Mouse (Mus musculus) gastrocnemius, adult 8-10 months (tissue): ENCODE data around the gene Mpp6. TPM values are rescaled to one million over a fixed set of nuclear protein-coding genes. Genes with fewer than 3 reads are reported as not detected.

Experiments used
- DNase-seq, 2 experiments: peaks; one replicate each; pipeline ENCODE4 v3.0.0; 2022; ENCODE audit warnings: low spot score in 2 of 2
- total RNA-seq, 4 experiments: library from RNA; stranded (reverse); gene quantifications; 2 replicates each; pipeline ENCODE4 v1.2.4; 2022

The Mpp6 gene
- total RNA-seq, 4 experiments from 2014 or later = 112 to 130 (median 120) TPM

DNA sequence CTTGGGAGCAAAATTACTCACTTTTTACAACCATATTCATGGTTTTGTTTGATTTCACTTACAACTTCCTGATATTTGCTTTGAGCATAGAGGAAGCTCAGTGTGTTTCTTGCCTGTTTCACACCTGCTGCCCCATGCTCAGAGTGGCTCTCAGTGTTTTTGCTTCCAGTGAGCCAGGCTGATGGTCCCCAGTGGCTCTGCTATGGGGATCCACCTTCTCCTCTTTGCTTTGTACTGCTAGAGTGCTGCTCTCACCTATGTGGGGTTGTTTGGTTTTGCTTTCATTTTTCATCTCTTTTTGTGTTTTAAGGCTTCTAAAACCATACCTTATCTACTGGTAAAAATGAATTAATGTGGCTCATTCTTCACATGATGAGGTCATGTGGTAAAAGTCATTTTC, 36.1 kb downstream of the Mpp6 start:
- no peak for DNase-seq

DNA sequence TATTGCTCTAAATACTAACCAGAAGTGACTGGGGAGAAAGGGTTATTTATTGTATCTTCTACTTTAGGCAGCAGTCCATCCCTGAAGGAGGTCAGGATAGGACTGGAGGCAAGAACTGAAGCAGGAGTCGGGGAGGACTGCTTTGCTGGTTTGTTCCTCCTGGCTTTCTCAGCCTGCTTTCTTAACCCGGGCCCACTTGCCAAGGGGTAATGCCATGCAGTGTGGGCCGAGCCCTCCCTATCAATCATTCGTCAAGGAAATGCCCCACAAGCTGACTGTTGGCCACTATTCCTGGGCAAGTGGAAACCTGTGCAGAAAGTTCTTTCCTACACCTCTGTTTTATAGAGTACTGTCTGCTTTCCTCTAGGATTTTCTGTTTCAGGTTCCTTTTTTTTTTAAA, 39.3 kb downstream of the Mpp6 start:
- DNase-seq = no peak

DNA sequence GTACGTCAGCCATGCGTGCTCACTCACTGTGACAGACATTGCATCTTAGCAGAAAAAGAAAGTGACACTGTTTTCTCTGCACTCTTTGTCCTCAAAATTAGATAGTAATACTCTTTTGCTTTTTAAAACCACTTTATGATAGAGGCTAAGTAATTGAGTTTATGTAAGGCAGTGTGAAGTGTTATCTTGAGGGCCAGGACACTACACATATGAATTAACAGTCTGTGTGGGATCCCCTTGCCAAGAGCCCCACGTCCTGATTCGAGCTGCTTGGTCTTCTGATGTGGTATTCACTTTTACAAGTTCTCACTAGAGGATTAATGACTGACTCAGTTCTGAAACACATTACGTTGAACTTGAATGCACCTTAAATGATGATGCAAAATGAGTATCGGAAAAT, 49.8 kb downstream of the Mpp6 start:
- DNase-seq = no peak

DNA sequence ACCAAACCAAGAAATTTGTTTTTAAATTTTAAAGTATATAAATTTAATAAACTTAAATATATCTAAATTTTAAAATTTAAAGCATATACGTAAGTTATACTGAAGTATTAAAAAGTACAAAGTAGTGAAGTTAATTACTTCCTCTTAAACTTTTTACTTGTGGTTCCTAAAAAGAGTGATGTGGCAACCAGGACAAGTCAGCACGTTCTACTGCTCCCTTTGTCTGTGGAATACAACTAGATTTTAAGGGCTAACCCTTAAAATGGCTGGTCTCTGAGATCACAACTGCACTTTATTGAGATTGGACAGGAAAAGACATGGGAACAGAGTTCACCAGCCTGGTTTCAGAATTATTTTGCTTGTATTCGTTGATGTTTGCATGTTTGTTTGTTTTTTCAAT, 53.0 kb downstream of the Mpp6 start:
- DNase-seq = no peak

DNA sequence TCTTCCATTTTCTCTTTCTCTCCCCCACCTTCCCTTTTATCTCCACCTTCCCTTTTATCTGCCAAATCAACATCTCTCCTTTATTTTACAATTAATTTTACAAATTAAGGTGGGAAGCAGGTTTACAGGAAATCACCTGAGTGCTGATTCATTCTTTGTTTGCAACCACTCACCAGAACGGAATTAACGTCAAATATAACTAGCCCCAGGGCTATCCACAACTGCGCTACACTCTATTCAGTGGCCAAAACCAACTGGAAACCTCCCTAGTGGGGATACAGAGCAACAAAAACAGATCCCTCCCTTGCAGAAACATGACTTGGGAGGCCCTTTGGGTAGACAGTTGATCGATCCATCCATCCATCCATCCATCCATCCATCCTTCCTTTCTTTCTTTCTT, 58.8 kb downstream of the Mpp6 start:
- DNase-seq = no peak

DNA sequence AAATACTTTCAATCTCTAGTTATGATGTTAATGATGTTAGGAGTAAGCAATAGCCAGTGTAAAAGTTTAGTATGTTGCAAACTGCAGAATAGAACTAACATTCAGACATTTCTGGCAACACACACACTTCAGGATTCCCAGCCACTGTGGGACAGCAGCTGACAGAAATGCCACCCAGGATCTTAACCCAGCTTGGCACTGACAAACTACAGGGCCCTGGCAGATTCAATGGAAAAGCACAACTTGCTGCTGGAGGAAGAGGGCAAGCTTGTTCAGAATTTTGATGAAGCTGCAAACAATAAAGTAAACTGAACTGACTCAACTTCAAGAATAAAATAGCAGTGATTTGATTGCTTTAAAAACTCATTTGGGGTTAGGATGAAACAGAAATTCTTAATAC, 59.7 kb downstream of the Mpp6 start:
- no peak for DNase-seq

DNA sequence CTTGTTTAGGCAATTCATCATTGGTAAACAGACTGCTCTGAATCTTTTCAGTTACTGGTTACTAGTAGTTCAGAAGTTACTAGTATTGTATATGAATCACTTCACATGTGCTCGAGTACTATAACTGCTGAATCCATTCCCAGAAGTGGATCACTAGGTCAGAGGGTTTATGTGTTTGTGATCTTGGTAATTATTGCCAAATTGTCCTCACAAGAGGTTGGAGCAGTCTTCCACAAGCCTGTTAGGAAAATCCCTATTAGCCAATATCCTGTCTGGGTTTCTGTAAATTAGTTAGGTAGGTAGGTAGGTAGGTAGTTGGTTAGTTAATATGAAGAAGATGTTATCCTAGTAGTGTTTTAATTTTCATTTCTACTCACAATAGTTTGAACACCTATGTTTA, 65.7 kb downstream of the Mpp6 start:
- DNase-seq = no peak

DNA sequence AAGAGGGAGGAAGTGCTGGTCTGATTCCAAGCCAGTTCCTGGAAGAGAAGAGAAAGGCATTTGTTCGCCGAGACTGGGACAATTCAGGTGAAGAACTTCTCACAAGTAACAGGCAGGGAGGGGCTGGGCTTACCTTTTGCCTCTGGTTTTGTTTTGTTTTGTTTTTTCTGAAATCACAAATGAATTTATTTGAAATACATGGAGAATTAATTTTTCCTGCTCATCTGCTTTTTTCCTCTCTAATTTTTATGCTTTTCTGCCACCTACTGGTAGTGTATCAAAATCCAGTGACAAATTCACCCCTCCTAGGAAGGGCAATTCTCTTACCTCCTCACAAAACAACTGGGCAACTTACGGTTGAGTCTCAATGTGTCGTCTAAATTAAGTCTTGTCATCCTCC, 70.1 kb downstream of the Mpp6 start:
- DNase-seq = no peak

DNA sequence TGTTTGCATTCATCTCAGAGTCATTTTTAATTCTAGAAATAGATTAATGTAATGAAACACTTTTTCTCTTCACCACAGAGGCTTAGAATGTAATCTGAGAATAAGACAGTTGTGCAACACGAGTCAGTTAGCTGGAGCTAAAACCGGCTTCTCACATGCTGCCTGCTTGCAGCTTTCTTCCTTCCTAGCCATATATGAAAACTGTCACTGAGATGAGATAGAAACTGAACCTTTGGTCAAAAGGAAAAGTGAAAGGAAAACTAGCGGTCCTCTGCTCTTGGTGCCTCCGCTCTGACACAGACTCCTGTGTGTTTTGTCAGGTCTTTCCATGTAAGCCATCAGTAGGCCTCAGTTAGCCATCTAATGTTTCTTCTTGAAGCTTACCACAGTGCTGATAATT, 77.9 kb downstream of the Mpp6 start:
- DNase-seq = peak in 1 of 2 experiments; percentile 4

DNA sequence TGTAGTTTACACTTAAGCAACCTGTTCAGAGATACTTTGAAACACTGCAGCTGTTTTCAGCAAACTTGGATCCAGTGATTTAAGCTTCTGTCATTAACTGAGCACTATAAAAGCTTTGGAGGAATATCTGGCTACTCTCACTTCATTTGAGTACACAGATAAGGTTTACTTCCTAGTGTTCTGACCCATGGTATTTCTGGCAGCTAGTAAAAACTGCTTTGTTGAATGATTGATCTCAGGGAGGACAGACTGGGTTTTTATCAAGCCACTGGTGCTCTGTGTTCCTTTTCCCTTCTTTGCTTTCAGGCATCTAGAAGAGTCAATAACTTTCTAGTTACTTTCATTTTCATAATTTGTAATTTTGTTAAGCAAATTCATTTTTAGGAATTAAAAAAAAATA, 79.3 kb downstream of the Mpp6 start:
- no peak for DNase-seq

DNA sequence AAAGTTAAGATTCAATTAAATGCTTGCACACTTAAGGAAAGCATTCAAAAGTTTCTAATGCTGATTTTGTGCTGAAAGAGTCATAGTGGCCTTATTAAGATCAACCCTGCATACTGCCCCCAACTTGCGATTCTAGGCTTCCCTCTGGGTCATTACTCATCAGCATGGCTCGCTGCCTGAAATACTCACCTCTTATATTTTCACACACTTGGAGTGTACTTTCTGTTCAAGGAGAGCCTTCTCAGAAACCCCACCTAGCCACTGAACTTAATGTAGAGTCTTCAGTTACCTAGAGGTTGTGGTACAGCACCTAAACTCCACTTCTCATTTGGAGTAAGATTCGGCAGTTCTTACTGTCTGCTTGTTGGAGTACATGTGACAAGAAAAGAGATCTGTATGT, 81.6 kb downstream of the Mpp6 start:
- DNase-seq = no peak

DNA sequence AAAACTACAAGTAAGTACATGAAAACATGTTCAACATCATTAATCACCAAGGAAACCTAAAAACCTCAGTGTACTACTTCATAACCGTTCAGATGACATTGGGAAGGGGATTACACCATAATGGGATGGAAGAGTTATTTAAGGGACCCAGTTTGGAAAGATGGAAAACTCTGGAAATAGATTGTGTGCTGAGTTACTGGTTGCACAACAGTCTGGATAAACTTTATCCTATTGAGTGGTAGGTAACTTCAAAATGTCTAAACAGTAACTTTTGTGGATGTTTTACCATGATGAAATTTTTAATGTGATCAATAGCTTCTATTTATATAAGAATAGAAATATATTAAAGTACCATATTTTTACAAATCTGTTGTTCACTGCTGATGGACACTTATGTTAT, 82.1 kb downstream of the Mpp6 start:
- no peak for DNase-seq

DNA sequence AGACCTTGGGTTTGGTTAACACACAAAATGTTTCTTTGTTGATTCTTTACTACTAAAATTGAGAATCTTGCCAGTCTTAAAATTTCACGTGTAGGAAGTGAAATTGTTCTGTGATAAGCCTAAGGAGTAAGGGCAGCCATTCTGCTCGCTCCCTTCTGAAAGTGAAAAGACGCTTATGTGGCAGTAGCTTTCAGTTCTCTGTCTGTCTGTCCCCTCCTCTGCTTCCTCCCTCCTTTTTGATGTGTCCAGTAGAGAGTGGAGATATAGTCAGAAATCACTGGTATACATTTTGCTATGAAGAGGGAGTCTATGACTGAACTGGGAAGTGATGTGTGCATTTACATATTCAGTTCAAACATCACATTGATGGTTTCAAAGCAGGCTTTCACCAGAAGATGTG, 82.8 kb downstream of the Mpp6 start:
- no peak for DNase-seq

DNA sequence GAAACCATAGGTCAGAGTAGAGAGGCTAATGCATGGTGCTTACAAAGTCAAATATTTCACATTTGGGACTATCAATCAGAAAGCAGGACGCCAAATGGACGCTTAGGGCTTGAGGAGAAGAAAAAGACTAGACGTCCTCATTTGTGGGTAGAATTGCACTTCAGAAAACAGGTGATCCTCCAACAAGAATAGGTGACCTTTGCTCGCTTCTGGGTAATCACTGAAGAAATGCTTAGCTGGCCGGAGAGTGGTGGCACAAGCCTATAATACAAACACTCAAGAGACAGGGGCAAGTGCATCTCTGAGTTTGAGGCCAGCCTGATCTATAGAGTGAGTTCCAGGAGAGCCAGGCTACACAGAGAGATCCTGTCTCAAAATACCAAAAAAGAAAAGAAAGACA, 83.8 kb downstream of the Mpp6 start:
- no peak for DNase-seq

DNA sequence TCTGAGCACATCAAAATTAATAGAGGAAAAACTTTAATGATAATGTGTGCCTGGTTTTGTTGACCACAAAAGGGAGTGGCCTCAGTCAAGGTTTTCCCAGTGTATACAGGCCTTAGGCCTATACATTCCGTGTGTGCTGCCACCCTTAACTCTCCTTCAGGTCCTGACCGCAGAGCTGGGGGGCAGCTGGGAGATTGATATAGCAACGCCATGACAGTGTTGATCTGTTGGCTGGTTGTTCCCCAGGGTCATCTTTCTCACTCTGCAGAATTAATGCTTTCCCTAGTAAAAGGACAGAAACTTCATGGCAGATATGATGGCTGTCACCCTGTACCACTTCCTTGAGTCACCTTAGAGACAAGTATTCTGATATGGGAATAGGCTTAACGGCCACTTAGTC, 94.3 kb downstream of the Mpp6 start:
- DNase-seq = no peak

DNA sequence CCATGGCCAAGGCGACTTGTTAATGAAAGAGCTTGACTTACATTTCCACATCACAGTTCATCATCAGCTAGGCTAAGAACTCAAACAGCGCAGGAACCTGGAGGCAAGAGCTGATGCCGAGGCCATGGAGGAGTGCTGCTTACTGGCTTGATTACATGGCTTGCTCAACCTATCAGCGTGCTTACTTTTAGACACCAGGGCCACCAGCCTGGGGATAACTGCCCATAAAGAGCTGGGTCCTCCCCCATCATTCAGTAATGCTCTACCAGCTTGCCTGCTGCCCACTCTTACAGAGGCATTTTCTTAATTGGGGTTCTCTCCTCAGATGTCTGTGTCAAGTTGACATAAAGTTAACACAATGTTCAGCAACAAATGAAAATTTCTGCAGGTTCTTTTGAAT, 95.1 kb downstream of the Mpp6 start:
- no peak for DNase-seq

DNA sequence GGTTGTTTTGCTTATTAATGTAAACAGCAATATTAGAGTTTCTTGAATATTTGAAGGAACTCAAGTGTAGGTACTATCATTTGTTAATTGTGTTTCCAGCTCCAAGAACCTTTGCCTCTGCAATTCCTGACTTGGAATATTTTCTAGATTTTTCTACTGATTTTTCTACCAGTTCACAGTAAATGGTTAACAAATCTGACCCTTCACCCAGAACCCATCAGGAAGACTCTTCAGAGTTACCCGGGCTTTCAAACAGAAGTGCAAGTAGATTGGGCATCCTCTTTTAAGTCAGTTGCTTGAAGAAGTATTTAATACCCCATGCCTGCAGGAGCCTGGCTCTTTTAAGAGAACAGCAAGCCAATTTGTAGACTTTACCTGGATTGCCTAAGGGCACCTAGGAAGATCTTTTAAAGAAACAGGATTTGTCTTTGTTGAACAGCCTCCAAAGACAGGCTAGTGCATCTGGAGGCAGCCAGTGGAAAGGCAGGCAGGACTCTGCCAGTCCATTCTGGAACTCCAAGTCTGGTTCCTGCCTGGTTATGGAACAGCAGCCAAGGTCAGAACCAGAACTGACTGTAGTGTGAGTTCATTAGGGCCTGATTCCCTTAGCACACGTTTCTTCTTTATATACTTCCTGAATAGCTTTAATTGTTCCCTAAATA, 104.8 kb downstream of the Mpp6 start:
- no peak for DNase-seq

DNA sequence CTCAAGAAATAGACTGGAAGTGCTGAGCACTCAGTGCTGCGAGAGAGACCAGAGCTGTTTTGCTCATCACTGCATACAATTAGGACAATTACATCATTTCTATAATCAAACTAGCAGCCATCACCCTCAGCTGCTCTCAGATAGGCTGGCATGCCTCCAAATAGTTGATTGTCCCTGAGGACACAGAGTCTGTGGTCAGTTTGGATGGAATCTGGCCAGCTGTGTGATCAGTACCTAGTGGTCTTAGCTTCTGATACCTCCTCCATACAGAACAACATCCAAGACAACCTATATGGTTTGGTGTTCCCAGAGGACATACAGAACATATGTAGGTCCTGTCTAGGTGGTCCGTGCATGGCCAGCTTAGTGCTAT, 105.3 kb downstream of the Mpp6 start:
- DNase-seq = no peak

DNA sequence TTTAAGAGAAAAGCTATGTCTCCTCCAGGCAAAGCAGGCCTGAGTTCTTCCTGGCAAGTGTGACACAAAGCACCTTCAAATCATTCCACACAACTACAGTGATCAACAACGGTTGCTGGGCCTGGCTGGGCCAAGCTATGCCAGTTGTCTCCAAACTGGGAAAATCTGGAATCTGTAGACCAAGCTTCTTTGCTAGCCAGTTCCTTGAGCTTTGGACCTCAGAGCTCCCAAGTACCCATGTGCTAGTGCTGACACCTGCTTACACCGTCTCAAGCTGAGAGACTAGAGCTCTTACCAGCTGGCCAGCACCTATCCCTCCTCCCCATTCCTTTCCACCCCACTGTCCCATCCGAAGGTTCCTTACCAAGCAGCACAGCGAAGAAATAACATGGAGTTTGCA, 105.9 kb downstream of the Mpp6 start:
- no peak for DNase-seq

DNA sequence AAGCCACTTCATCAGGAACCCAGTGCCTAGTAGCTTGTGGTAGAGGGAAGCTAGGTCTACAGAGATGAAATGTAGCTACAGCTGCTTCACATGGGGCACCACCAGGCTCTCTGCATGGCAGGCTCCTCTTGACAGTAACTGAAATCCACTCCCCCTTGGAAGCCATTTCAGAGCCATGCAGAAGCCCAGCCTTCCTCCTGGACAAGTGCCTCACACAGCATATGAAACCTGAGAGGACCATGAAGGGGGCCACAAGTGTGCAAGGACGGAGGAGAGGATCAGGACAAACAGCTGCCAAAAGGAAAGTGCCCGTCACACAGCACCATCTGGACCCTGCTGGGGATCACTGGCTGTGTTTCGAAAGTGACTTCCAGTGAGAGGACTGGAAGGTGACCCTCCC, 108.6 kb downstream of the Mpp6 start:
- DNase-seq = no peak

DNA sequence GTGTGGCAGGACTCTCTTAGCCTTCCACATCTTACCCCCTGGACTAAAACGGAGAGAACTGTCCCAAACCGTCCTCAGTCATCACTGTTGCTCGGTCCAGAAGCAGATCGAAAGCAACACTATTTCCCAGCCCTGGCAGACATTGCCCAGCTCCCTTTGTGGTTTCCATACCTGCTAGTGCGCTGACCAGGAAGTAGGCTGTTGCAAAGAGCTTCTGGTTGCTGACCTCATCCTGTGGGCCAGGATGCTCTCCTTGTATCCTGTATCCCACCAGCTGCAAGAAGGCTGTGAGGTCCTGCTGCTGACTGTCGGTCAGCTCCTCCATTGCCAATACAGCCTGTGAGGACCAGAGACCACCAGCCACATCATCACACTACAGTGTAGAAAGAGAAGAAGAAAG, 109.0 kb downstream of the Mpp6 start:
- DNase-seq = no peak

DNA sequence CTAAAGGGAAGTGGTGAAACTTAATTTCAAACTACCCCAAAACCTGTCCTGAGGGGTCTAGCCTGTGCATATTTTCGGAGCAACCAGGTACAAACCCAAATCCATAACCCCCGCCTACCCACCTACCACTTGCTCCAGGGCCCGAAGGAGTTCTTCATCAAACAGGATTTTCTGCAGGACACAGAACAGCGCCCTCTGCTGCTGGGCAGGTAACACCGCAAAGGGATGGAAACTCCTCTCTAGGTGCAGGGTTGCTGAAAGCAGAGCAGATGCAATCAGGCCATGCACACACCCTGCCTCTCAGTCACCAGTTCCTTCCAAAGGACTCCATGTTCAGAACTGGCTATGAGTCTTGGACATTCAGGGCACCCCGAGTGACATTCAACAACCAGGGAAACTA, 110.8 kb downstream of the Mpp6 start:
- DNase-seq = no peak

DNA sequence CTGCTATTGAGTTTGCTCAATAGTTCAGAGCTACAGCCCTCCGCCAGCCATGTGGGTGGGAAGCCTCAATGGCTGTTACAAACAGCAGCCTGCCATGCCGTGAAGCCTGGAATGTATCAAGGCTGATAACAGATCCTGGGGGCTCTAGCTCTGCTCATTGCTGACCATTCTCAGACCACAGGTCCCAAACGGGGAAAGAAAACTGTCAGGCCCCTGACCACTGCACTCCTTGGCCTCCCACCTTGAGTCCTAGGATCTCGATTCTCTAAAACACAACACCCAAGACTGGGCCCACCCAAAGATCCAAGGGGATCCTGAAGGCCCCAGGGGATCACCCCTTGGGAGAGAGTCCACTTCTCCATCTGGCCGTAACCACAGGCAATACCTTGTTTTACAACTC, 112.3 kb downstream of the Mpp6 start:
- no peak for DNase-seq

DNA sequence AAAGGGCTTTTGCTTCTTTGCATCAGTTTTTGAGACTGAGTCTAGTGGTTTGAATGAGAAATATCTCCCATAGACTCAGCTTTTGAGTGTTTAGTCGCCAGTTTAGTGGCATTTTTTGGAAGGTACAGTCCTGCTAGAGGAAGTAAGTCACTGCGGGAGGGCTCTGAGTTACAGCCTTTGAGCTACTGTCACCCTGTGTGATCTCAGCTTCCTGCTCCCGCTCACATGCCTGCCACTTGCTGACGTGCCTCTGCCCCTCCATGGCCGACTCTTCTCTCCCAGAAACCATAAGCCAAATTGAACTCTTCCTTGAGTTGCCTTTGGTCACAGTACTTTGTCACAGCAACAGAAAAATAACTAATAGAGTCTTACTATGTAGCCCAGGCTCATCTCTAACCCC, 112.9 kb downstream of the Mpp6 start:
- DNase-seq = no peak
